Mouse (Mus musculus) embryo, embryonic 9.5 days (tissue): ENCODE measurements around the gene March7.
A peak's percentile ranks its signal among the peaks of the same experiment; 100 is the strongest.

ENCODE experiments used
- DNase-seq: peaks from one replicate; pipeline ENCODE4 v3.0.0-alpha.2; 2017; ENCODE audit errors: extremely low spot score

The March7 gene

GRCm38 (mm10) chr2:60214683-60215082, 5.0 kb downstream of the March7 start:
- DNase-seq, result no peak

GRCm38 (mm10) chr2:60216547-60217153, 7.0 kb downstream of the March7 start:
- no peak for DNase-seq

- DNase-seq, result no peak
These were observed 7.9 kb downstream of the March7 start for GRCm38 (mm10) chr2:60217620-60218019.

GRCm38 (mm10) chr2:60221236-60221635, 11.5 kb downstream of the March7 start:
- DNase-seq, result no peak

- DNase-seq, result no peak
These were observed 12.3 kb downstream of the March7 start for GRCm38 (mm10) chr2:60221954-60222353.

GRCm38 (mm10) chr2:60223489-60223888, 13.8 kb downstream of the March7 start:
- no peak for DNase-seq

- no peak for DNase-seq
These were observed 18.8 kb downstream of the March7 start for GRCm38 (mm10) chr2:60228470-60228869.

GRCm38 (mm10) chr2:60230361-60230760, 20.7 kb downstream of the March7 start:
- no peak for DNase-seq

- DNase-seq, result no peak
These were observed 23.5 kb downstream of the March7 start for GRCm38 (mm10) chr2:60233147-60233546.

- no peak for DNase-seq
These were observed 24.8 kb downstream of the March7 start for GRCm38 (mm10) chr2:60234506-60234905.

GRCm38 (mm10) chr2:60252782-60253181, 43.1 kb downstream of the March7 start:
- no peak for DNase-seq

GRCm38 (mm10) chr2:60253506-60253905, 43.8 kb downstream of the March7 start:
- DNase-seq, result no peak

- DNase-seq, result no peak
These were observed 47.1 kb downstream of the March7 start for GRCm38 (mm10) chr2:60256751-60257150.

- DNase-seq, result no peak
These were observed 49.5 kb downstream of the March7 start for GRCm38 (mm10) chr2:60259186-60259585.

GRCm38 (mm10) chr2:60260621-60261350, 51.1 kb downstream of the March7 start:
- no peak for DNase-seq

GRCm38 (mm10) chr2:60267567-60267966, 57.9 kb downstream of the March7 start:
- no peak for DNase-seq

- no peak for DNase-seq
These were observed 60.3 kb downstream of the March7 start for GRCm38 (mm10) chr2:60269856-60270479.

- no peak for DNase-seq
These were observed 68.9 kb downstream of the March7 start for GRCm38 (mm10) chr2:60278627-60279026.

- no peak for DNase-seq
These were observed 72.9 kb downstream of the March7 start for GRCm38 (mm10) chr2:60282625-60283024.

GRCm38 (mm10) chr2:60283208-60283750, 73.6 kb downstream of the March7 start:
- no peak for DNase-seq

GRCm38 (mm10) chr2:60283751-60284466, 74.2 kb downstream of the March7 start:
- DNase-seq, result peak; percentile 66

- DNase-seq, result no peak
These were observed 74.8 kb downstream of the March7 start, which contains the start of gene Cd302 for GRCm38 (mm10) chr2:60284467-60284821. Gene Cd302, minus strand, starts transcription at chr2:60284488.
